Mouse (Mus musculus): Measurements from ENCODE around the gene 4931409K22Rik.
"Not testable (repeated sequence)": the region's sequence is repeated elsewhere in the genome, so short reads cannot be mapped to it uniquely, and the experiment has no call there.

The 4931409K22Rik gene

GRCm38 (mm10) chr5:24593230-24593629 lies 36.6 kb upstream of the 4931409K22Rik start:
- DNase-seq (ENCODE audit: low spot score in 2 of 2), result no peak

- DNase-seq (ENCODE audit: low spot score in 2 of 2), result no peak
These were observed 36.0 kb upstream of the 4931409K22Rik start for GRCm38 (mm10) chr5:24592471-24593160.

GRCm38 (mm10) chr5:24591796-24592470 lies 35.3 kb upstream of the 4931409K22Rik start:
- peak in 1 of 2 experiments; percentile 2 for DNase-seq (ENCODE audit: low spot score in 2 of 2)

- DNase-seq (ENCODE audit: low spot score in 2 of 2), result no peak
These were observed 34.7 kb upstream of the 4931409K22Rik start for GRCm38 (mm10) chr5:24591268-24591721.

GRCm38 (mm10) chr5:24589511-24590500 lies 33.2 kb upstream of the 4931409K22Rik start:
- no peak for DNase-seq (ENCODE audit: low spot score in 2 of 2)

- DNase-seq (ENCODE audit: low spot score in 2 of 2), result no peak
These were observed 30.6 kb upstream of the 4931409K22Rik start for GRCm38 (mm10) chr5:24587200-24587577.

- peak in 1 of 2 experiments; percentile 72 for DNase-seq (ENCODE audit: low spot score in 2 of 2)
These were observed 30.1 kb upstream of the 4931409K22Rik start, which contains the start of gene Chpf2 for GRCm38 (mm10) chr5:24586547-24587199. Gene Chpf2 (plus strand): TSS chr5:24586741.

GRCm38 (mm10) chr5:24586106-24586505 lies 29.5 kb upstream of the 4931409K22Rik start:
- DNase-seq (ENCODE audit: low spot score in 2 of 2), result no peak

- DNase-seq (ENCODE audit: low spot score in 2 of 2), result no peak
These were observed 21.7 kb upstream of the 4931409K22Rik start for GRCm38 (mm10) chr5:24578109-24578963.

GRCm38 (mm10) chr5:24577183-24577929 lies 20.7 kb upstream of the 4931409K22Rik start, which contains the start of gene Abcf2:
Gene Abcf2 (minus strand): TSS chr5:24577467.
- peak; percentile 100 for DNase-seq (ENCODE audit: low spot score in 2 of 2)

GRCm38 (mm10) chr5:24576801-24577182 lies 20.2 kb upstream of the 4931409K22Rik start:
- no peak for DNase-seq (ENCODE audit: low spot score in 2 of 2)

GRCm38 (mm10) chr5:24575948-24576347 lies 19.3 kb upstream of the 4931409K22Rik start:
- DNase-seq (ENCODE audit: low spot score in 2 of 2), result no peak

- not testable (repeated sequence) for DNase-seq (ENCODE audit: low spot score in 2 of 2)
These were observed 1.3 kb downstream of the 4931409K22Rik start for GRCm38 (mm10) chr5:24555335-24555734.

- DNase-seq (ENCODE audit: low spot score in 2 of 2), result no peak
These were observed 2.9 kb downstream of the 4931409K22Rik start for GRCm38 (mm10) chr5:24553621-24554244.

GRCm38 (mm10) chr5:24551317-24551688 lies 5.3 kb downstream of the 4931409K22Rik start:
- no peak for DNase-seq (ENCODE audit: low spot score in 2 of 2)

- peak; percentile 23 for DNase-seq (ENCODE audit: low spot score in 2 of 2)
These were observed 5.9 kb downstream of the 4931409K22Rik start for GRCm38 (mm10) chr5:24550598-24551316.

GRCm38 (mm10) chr5:24542643-24543042 lies 14.0 kb downstream of the 4931409K22Rik start:
- DNase-seq (ENCODE audit: low spot score in 2 of 2), result no peak

- DNase-seq (ENCODE audit: low spot score in 2 of 2), result no peak
These were observed 15.5 kb downstream of the 4931409K22Rik start for GRCm38 (mm10) chr5:24541144-24541569.

Measured in frontal cortex, postnatal 25 days (tissue).